Mouse (Mus musculus): Measurements from ENCODE around the gene Tet3.
A peak's percentile ranks its signal among the peaks of the same experiment; 100 is the strongest.

Tet3 gene

GRCm38 (mm10) chr6:83459034-83459644, at the start of gene Tet3:
Gene Tet3, minus strand, starts transcription at chr6:83459084.
- no peak for DNase-seq (ENCODE audit: low read depth, low spot score)

GRCm38 (mm10) chr6:83507168-83507546, 48.3 kb upstream of the Tet3 start:
- DNase-seq (ENCODE audit: low read depth, low spot score): no peak

GRCm38 (mm10) chr6:83506258-83507167, 47.6 kb upstream of the Tet3 start, which contains the start of gene Dguok:
Gene Dguok, minus strand, starts transcription at chr6:83506969.
- DNase-seq (ENCODE audit: low read depth, low spot score): peak; percentile 97

- DNase-seq (ENCODE audit: low read depth, low spot score): no peak
Observed at GRCm38 (mm10) chr6:83505554-83505953, 46.7 kb upstream of the Tet3 start.

GRCm38 (mm10) chr6:83503361-83503760, 44.5 kb upstream of the Tet3 start:
- DNase-seq (ENCODE audit: low read depth, low spot score): no peak

- no peak for DNase-seq (ENCODE audit: low read depth, low spot score)
Observed at GRCm38 (mm10) chr6:83502656-83503055, 43.8 kb upstream of the Tet3 start.

GRCm38 (mm10) chr6:83501524-83502310, 42.8 kb upstream of the Tet3 start:
- DNase-seq (ENCODE audit: low read depth, low spot score): no peak

- DNase-seq (ENCODE audit: low read depth, low spot score): no peak
Observed at GRCm38 (mm10) chr6:83500462-83500861, 41.6 kb upstream of the Tet3 start.

- DNase-seq (ENCODE audit: low read depth, low spot score): no peak
Observed at GRCm38 (mm10) chr6:83499078-83499477, 40.2 kb upstream of the Tet3 start.

- no peak for DNase-seq (ENCODE audit: low read depth, low spot score)
Observed at GRCm38 (mm10) chr6:83496753-83497710, 38.1 kb upstream of the Tet3 start.

- DNase-seq (ENCODE audit: low read depth, low spot score): no peak
Observed at GRCm38 (mm10) chr6:83496009-83496752, 37.3 kb upstream of the Tet3 start.

- no peak for DNase-seq (ENCODE audit: low read depth, low spot score)
Observed at GRCm38 (mm10) chr6:83490622-83491021, 31.7 kb upstream of the Tet3 start.

GRCm38 (mm10) chr6:83488200-83488599, 29.3 kb upstream of the Tet3 start:
- DNase-seq (ENCODE audit: low read depth, low spot score): no peak

GRCm38 (mm10) chr6:83487298-83487697, 28.4 kb upstream of the Tet3 start:
- DNase-seq (ENCODE audit: low read depth, low spot score): no peak

- no peak for DNase-seq (ENCODE audit: low read depth, low spot score)
Observed at GRCm38 (mm10) chr6:83485854-83486253, 27.0 kb upstream of the Tet3 start.

- no peak for DNase-seq (ENCODE audit: low read depth, low spot score)
Observed at GRCm38 (mm10) chr6:83483776-83484175, 24.9 kb upstream of the Tet3 start.

- no peak for DNase-seq (ENCODE audit: low read depth, low spot score)
Observed at GRCm38 (mm10) chr6:83482418-83483085, 23.7 kb upstream of the Tet3 start.

- no peak for DNase-seq (ENCODE audit: low read depth, low spot score)
Observed at GRCm38 (mm10) chr6:83480019-83480655, 21.3 kb upstream of the Tet3 start.

- DNase-seq (ENCODE audit: low read depth, low spot score): no peak
Observed at GRCm38 (mm10) chr6:83479193-83479592, 20.3 kb upstream of the Tet3 start.
